Mouse (Mus musculus): ENCODE results near the gene Hist1h2bl. TPM values are rescaled to one million over a fixed set of nuclear protein-coding genes. Genes with fewer than 3 reads are reported as not detected.

Hist1h2bl gene
- total and polyA plus RNA-seq, 3 experiments, result 10.5 to 12.9 TPM; not detected in 1

DNA sequence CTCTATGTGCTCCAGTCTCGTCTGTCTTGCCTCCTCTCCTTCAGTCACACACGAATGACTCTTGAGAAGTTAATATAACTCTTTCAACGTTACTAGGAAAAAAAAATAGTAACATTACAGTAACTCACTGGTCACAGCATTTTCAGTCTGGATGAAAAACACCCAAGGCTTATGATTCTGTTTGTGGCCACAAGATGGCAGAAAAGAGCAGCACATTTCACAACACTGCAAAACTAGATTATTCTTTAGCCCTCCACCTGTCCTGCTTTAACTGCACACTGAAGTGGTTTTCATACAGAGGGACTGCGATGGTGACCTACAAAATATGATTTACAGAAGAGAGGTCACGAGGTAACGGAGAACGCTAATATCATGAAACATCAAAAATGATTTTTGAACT, 1.2 kb downstream of the Hist1h2bl start:
- H3K9ac ChIP-seq (ENCODE audit: low read depth, low read length), result no peak overlapping the region
- peak; percentile 96 for TF ChIP-seq CTCF (IDR thresholded peaks at IDR 0.05)
- TF ChIP-seq EP300 (IDR thresholded peaks at IDR 0.05; ENCODE audit: insufficient read depth, low read depth, low read length), result no peak
- peaks cover 2% of the 10 kb centered on the region; the same call in 1 of the 2 replicates for H3K36me3 ChIP-seq (ENCODE audit: control insufficient read depth, insufficient read depth, low read length)
- H3K27ac ChIP-seq, result no peak overlapping the region
- no peaks in the 10 kb centered on the region for H3K79me2 ChIP-seq (replicated peaks; ENCODE audit: control insufficient read depth, insufficient read depth, low read length)
- H3K4me1 ChIP-seq (ENCODE audit: control insufficient read depth, insufficient read depth, low read length), result peaks cover 1% of the 10 kb centered on the region
- WGBS, result under 1% methylated on average over 7 of the region's 7 CpGs
- DNase-seq, result peak; percentile 55 to 62
- peak overlapping the region; percentile 8; the same call in 1 of the 2 replicates for H3K4me3 ChIP-seq
- intact Hi-C loops (cut with DNase I), result loop anchor here (1.0 to 10.0 kb wide), 7 partner anchors 20 to 1980 kb away; partner anchors contain the start of genes Hist1h1t, Hist1h4c and Hist1h4d
- H3K27me3 ChIP-seq (ENCODE audit: control insufficient read depth, insufficient read depth, low read length), result no peaks in the 10 kb centered on the region

DNA sequence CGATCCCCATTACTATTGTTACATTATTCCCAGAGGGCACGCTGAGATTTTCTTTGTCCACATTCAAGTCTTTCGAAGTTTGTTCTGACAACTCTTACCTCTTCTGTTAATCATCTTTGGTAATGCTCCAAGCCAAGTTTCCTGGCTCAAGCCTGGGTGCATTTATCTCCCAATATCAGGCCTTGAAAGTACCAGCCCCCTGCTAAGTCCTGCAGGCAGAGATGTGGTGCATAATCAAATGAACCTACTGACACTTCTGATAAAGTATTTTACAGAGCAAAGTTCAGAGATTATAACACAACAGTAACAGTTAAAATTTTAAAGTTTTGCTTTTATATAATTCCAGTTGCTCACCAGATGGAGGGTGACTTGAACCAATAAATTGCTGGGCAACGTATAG, 4.2 kb downstream of the Hist1h2bl start:
- no peaks in the 10 kb centered on the region for H3K79me2 ChIP-seq (replicated peaks; ENCODE audit: control insufficient read depth, insufficient read depth, low read length)
- no peak for DNase-seq
- intact Hi-C loops (cut with DNase I), result loop anchor here (1.0 to 10.0 kb wide), 8 partner anchors 23 to 1983 kb away; partner anchors contain the start of genes Hist1h1t, Hist1h4c and Hist1h4d
- no peaks in the 10 kb centered on the region for H3K27me3 ChIP-seq (ENCODE audit: control insufficient read depth, insufficient read depth, low read length)
- no peaks in the 10 kb centered on the region for H3K4me1 ChIP-seq (ENCODE audit: control insufficient read depth, insufficient read depth, low read length)
- H3K9ac ChIP-seq (ENCODE audit: low read depth, low read length), result no peak overlapping the region
- 43% methylated on average over 4 of the region's 4 CpGs for WGBS
- peak overlapping the region; percentile 74; the same call in 1 of the 2 replicates for H3K4me3 ChIP-seq
- TF ChIP-seq CTCF (IDR thresholded peaks at IDR 0.05), result no peak
- no peak for TF ChIP-seq EP300 (IDR thresholded peaks at IDR 0.05; ENCODE audit: insufficient read depth, low read depth, low read length)
- no peak for TF ChIP-seq POLR2A (IDR thresholded peaks at IDR 0.05; ENCODE audit: insufficient read depth, low read depth, low read length)
- no peak overlapping the region for H3K27ac ChIP-seq
- H3K36me3 ChIP-seq (ENCODE audit: control insufficient read depth, insufficient read depth, low read length), result no peaks in the 10 kb centered on the region

DNA sequence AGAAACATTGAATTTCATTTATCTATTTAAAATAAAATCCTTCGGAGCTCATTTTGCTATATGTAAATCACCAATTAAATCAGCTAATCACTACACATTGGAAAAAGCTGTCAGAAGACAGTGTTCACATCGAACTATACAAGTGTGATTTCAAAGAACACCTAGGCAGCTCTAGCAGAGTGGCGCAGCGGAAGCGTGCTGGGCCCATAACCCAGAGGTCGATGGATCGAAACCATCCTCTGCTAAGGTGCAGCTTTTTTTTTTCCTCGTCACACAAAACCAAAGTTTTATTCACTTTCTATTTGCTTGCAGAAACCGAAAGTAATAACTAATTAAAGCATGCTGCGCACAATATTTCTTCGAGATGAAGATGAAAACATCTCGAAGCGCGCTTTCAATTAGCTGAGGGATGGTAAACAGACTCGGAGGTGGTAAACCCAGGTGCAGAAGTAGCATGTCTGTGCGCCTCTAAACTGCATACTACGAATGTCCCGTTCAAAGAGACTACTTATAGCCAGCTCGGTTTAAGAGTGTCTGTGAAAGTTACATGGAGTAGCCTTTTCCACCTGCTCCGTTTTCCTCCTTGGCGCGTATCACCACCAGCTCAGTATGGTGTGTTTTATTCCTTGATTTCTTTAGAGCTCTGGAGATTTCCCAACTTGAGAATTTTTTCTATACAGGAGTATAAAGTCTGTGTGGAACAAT, 5.0 kb downstream of the Hist1h2bl start:
- H3K79me2 ChIP-seq (replicated peaks; ENCODE audit: control insufficient read depth, insufficient read depth, low read length), result no peaks in the 10 kb centered on the region
- DNase-seq, result peak; percentile 79 to 84
- H3K4me3 ChIP-seq, result peak overlapping the region; percentile 74
- TF ChIP-seq EP300 (IDR thresholded peaks at IDR 0.05; ENCODE audit: insufficient read depth, low read depth, low read length) (peak; percentile 76; the same call in 1 of the 2 replicates), POLR2A (IDR thresholded peaks at IDR 0.05; ENCODE audit: insufficient read depth, low read depth, low read length) (no peak), CTCF (IDR thresholded peaks at IDR 0.05) (no peak)
- H3K9ac ChIP-seq (ENCODE audit: low read depth, low read length), result peak overlapping the region; percentile 50
- H3K27ac ChIP-seq, result peak overlapping the region; percentile 1; the same call in 1 of the 2 replicates
- H3K27me3 ChIP-seq (ENCODE audit: control insufficient read depth, insufficient read depth, low read length), result no peaks in the 10 kb centered on the region
- H3K36me3 ChIP-seq (ENCODE audit: control insufficient read depth, insufficient read depth, low read length), result no peaks in the 10 kb centered on the region
- H3K4me1 ChIP-seq (ENCODE audit: control insufficient read depth, insufficient read depth, low read length), result no peaks in the 10 kb centered on the region
- intact Hi-C loops (cut with DNase I), result loop anchor here (1.0 to 10.0 kb wide), 8 partner anchors 23 to 1984 kb away; partner anchors contain the start of genes Hist1h1t, Hist1h4c and Hist1h4d
- 5% methylated on average over 22 of the region's 22 CpGs for WGBS

DNA sequence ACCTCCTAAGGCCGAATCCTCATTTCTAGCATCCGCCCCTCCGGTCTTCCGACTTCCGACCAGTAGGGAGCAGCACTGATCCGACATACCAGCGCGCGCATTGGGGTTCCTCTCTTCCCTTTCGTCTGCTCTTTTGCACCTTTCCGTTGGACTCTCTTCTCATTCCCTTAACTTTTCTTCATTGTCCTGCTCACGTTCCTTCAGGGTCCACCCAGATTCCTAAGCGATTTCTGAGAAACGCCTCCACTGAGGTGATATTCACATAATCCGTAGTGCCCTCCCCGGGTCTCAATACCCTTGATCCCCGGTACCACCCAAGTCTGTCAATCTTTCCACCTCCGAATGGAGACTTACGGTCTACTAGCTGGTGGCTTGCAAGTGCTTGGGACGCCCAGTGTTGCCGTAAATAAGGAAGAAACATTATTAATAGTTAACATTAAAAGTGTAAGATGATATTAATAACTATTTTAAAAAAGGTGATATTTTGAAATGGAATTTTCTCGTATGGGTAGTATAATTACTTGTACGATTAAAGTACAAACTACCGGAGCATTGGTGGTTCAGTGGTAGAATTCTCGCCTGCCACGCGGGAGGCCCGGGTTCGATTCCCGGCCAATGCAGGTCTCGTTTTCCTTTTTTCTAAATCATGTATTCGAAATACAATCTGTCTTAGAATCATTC, 5.8 kb downstream of the Hist1h2bl start:
- no peaks in the 10 kb centered on the region for H3K27me3 ChIP-seq (ENCODE audit: control insufficient read depth, insufficient read depth, low read length)
- H3K79me2 ChIP-seq (replicated peaks; ENCODE audit: control insufficient read depth, insufficient read depth, low read length), result no peaks in the 10 kb centered on the region
- 0 out of 2 replicates have a peak, but pooled peaks have one; percentile 49 for TF ChIP-seq EP300 (IDR thresholded peaks at IDR 0.05; ENCODE audit: insufficient read depth, low read depth, low read length)
- peak; percentile 49 for TF ChIP-seq POLR2A (IDR thresholded peaks at IDR 0.05; ENCODE audit: insufficient read depth, low read depth, low read length)
- TF ChIP-seq CTCF (IDR thresholded peaks at IDR 0.05), result peak; percentile 96; the same call in 1 of the 2 replicates
- intact Hi-C loops (cut with DNase I), result loop anchor here (2.0 to 10.0 kb wide), 7 partner anchors 205 to 1985 kb away; partner anchors contain the start of genes Hist1h1t, Hist1h4c and Hist1h4d
- H3K9ac ChIP-seq (ENCODE audit: low read depth, low read length), result peak overlapping the region; percentile 85
- DNase-seq, result peak; percentile 89 to 90
- under 1% methylated on average over 32 of the region's 32 CpGs for WGBS
- peak overlapping the region; percentile 78 for H3K27ac ChIP-seq
- no peaks in the 10 kb centered on the region for H3K4me1 ChIP-seq (ENCODE audit: control insufficient read depth, insufficient read depth, low read length)
- H3K36me3 ChIP-seq (ENCODE audit: control insufficient read depth, insufficient read depth, low read length), result no peaks in the 10 kb centered on the region
- H3K4me3 ChIP-seq, result peak overlapping the region; percentile 74

DNA sequence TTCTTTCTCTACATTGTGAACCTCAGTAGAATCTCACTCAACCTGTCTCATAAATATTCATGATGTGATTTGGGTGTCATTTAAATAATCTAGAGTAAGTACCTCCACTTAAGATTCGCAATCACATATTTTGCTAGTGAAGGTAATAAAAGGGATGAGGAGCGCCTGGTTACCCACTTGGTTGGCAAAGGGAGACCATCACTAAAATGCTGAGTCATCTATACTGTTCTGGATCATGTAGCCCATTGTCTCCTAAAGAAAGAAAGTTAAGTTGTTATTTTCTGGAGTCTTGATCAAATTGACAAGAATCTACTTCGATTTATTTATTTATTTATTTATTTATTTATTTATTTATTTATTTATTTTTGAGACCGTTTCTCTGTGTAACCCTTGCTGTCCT, 9.3 kb downstream of the Hist1h2bl start:
- Histone ChIP-seq H3K4me3 (no peak overlapping the region), H3K4me1 (ENCODE audit: control insufficient read depth, insufficient read depth, low read length) (no peaks in the 10 kb centered on the region), H3K27me3 (ENCODE audit: control insufficient read depth, insufficient read depth, low read length) (no peaks in the 10 kb centered on the region), H3K9ac (ENCODE audit: low read depth, low read length) (no peak overlapping the region), H3K36me3 (ENCODE audit: control insufficient read depth, insufficient read depth, low read length) (no peaks in the 10 kb centered on the region), H3K27ac (no peak overlapping the region), H3K79me2 (replicated peaks; ENCODE audit: control insufficient read depth, insufficient read depth, low read length) (no peaks in the 10 kb centered on the region)
- intact Hi-C loops (cut with DNase I), result no loop called here
- no peak for DNase-seq
- WGBS, result 64% methylated on average over 4 of the region's 4 CpGs
- TF ChIP-seq POLR2A (IDR thresholded peaks at IDR 0.05; ENCODE audit: insufficient read depth, low read depth, low read length) (no peak), EP300 (IDR thresholded peaks at IDR 0.05; ENCODE audit: insufficient read depth, low read depth, low read length) (no peak), CTCF (IDR thresholded peaks at IDR 0.05) (no peak)
